Comparison of ENCODE assay signal across 8 mouse cellular contexts in genomic region chr11:60352559-60353411, GRCm38 (mm10). TPM values are rescaled to one million over a fixed set of nuclear protein-coding genes. Genes with fewer than 3 reads are reported as not detected.
DNase-seq lines count a peak whose midpoint lies in the region; ATAC-seq lines count a peak whose summit lies in the region.

Gene Tom1l2, minus strand, starts transcription at chr11:60352905.
Gene Drc3, plus strand, starts transcription at chr11:60353329.

- H3K9ac ChIP-seq in lung, embryonic 16.5 days (ENCODE audit: low read length), result peak within 1 kb of the TSS; percentile 70

- H3K27me3 ChIP-seq in lung, embryonic 16.5 days (ENCODE audit: control insufficient read depth, insufficient read depth, low read depth, low read length), result no peaks in the 10 kb centered on the region

- peak within 1 kb of the TSS; percentile 62 for H3K4me3 ChIP-seq in lung, embryonic 16.5 days (ENCODE audit: low read length)

- H3K36me3 ChIP-seq in lung, embryonic 16.5 days (ENCODE audit: control insufficient read depth, insufficient read depth, low read length), result no peaks in the 10 kb centered on the region

- peak within 1 kb of the TSS; percentile 20 for H3K27ac ChIP-seq in lung, embryonic 16.5 days (ENCODE audit: low read length)

- peaks cover 13% of the 10 kb centered on the region for H3K4me1 ChIP-seq in lung, embryonic 16.5 days (replicated peaks; ENCODE audit: control insufficient read depth, insufficient read depth, low read length)

- peak; percentile 98 to 99 for ATAC-seq in hematopoietic stem cell, adult 5-6 weeks (replicated peaks in 1 of 2; ENCODE audit: insufficient read depth in 1 of 2, low FRiP score in 2 of 2, low TSS enrichment in 1 of 2, low read depth in 1 of 2, poor library complexity in 2 of 2, severe bottlenecking in 2 of 2)
- ATAC-seq in lung, embryonic 16.5 days (ENCODE audit: low read depth), result peak; percentile 100

- H3K4me2 ChIP-seq in lung, embryonic 16.5 days (ENCODE audit: low read depth, low read length), result peak within 1 kb of the TSS; percentile 73

- H3K9me3 ChIP-seq in lung, embryonic 16.5 days (ENCODE audit: control insufficient read depth, low read length), result no peaks in the 10 kb centered on the region

- DNase-seq in MEL-GATA-1-ER (ENCODE audit: extremely low read depth, low read depth), result peak; percentile 100
- peak; percentile 99 for DNase-seq in cerebellum, adult 8-10 months
- peak; percentile 99 for DNase-seq in forelimb bud, embryonic 11.5 days (ENCODE audit: low read depth, low spot score)
- peak; percentile 100 for DNase-seq in layer of hippocampus, adult 9-10 months (ENCODE audit: low spot score)
- DNase-seq in ovary, postnatal 10 days (ENCODE audit: low spot score), result peak; percentile 92
- peak; percentile 95 to 97 for DNase-seq in thymus, postnatal 10 days (ENCODE audit: low spot score in 2 of 2)

- WGBS in lung, embryonic 16.5 days, result under 1% methylated on average over 57 of the region's 57 CpGs

RNA-seq across cellular contexts. Expression of gene Tom1l2, which starts in this region (rescaled TPM):
- total RNA-seq in hematopoietic stem cell, adult 5-6 weeks (2017), result 13.0 and 13.5 TPM in 2 replicates
- 29.6 and 33.4 TPM in 2 replicates for polyA plus RNA-seq in lung, embryonic 16.5 days (2015; fragmentation: Nextera tagmentation; extraction: Ambion mirVana)

RNA-seq across cellular contexts. Expression of gene Drc3, which starts in this region (rescaled TPM):
- total RNA-seq in hematopoietic stem cell, adult 5-6 weeks (2017), result 0.79 and 2.0 TPM in 2 replicates
- 11.2 and 11.3 TPM in 2 replicates for polyA plus RNA-seq in lung, embryonic 16.5 days (2015; fragmentation: Nextera tagmentation; extraction: Ambion mirVana)

Comparison
In these comparisons a context has a peak if more than half of its experiments do, and no peak if none do; other contexts are left out.
1. Peak in every context shown above with its lines: DNase-seq, ATAC-seq, H3K4me3 ChIP-seq and H3K27ac ChIP-seq.